Comparison of ENCODE assay signal across 14 mouse cellular contexts in the genomic region with DNA sequence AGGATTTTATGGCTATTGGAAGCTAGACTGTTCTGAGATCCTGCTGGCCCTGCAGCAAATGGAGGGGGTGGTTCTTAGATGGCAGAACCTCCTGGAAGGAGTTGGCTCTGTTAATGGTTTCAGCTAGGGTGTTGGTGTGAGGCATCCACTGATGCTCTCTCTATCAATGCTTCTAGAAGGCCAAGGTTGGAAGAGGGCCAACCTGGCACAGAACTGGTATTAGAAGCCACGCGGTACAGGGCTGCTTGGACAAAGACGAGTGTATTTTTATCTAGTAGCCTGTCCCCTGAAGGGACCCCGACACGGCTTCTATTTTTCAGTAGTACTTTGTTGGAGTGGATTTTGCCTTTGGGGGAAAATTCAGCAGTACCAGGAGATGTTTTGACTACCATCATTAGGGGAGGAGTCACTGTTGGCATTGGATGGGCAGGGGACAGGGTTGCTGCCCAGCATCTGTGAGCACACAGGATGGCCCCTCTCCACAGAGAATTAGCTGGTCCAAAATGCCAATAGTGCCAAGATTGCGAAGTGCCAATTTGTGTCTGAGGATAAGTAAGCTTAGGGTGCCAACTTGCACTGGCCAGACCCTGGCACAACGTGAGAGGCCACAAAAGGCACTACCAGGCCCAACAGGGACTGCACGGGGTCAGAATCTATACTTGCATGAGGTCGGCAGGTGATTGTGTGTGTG. TPM values are rescaled to one million over a fixed set of nuclear protein-coding genes. Genes with fewer than 3 reads are reported as not detected.
DNase-seq lines count a peak whose midpoint lies in the region; ATAC-seq and TF ChIP-seq lines count a peak whose summit lies in the region.
"Had no signal": no experiment of that assay in that cellular context is flagged by ENCODE, and none has a peak within 500 bp of the region (broad histone marks: within the 10 kb centered on the region; RNA-seq: fewer than 3 reads in every experiment).

No protein-coding gene starts in this region.

- H3K4me2 ChIP-seq in forebrain, embryonic 16.5 days (ENCODE audit: low read length), result no peak overlapping the region
- H3K4me2 ChIP-seq in forebrain, embryonic 12.5 days, result no peak overlapping the region
- H3K4me2 ChIP-seq: embryonic facial prominence, embryonic 13.5 days; liver, embryonic 13.5 days; stomach, embryonic 15.5 days had no signal

- 61% methylated on average over 9 of the region's 9 CpGs for WGBS in forebrain, embryonic 16.5 days
- 93% methylated on average over 9 of the region's 9 CpGs for WGBS in forebrain, embryonic 12.5 days

- TF ChIP-seq POLR2A in brain, embryonic 14.5 days (IDR thresholded peaks at IDR 0.05; ENCODE audit: borderline replicate concordance, extremely low read depth, insufficient read depth, insufficient read length, poor library complexity, severe bottlenecking), result no peak

- H3K9me3 ChIP-seq in forebrain, embryonic 16.5 days (ENCODE audit: control insufficient read depth, low read length), result no peaks in the 10 kb centered on the region
- H3K9me3 ChIP-seq in forebrain, embryonic 12.5 days, result no peaks in the 10 kb centered on the region
- H3K9me3 ChIP-seq: embryonic facial prominence, embryonic 13.5 days; liver, embryonic 13.5 days; stomach, embryonic 15.5 days had no signal

- no peak overlapping the region for H3K4me3 ChIP-seq in forebrain, embryonic 16.5 days (replicated peaks; ENCODE audit: low read length)
- H3K4me3 ChIP-seq in forebrain, embryonic 12.5 days (replicated peaks), result no peak overlapping the region
- H3K4me3 ChIP-seq: embryonic facial prominence, embryonic 13.5 days; liver, embryonic 13.5 days; stomach, embryonic 15.5 days had no signal

- ATAC-seq in forebrain, embryonic 16.5 days, result peak; percentile 65; the same call in 1 of the 2 replicates
- ATAC-seq in forebrain, embryonic 12.5 days (ENCODE audit: low FRiP score), result no peak

- TF ChIP-seq CTCF in brain, embryonic 14.5 days (IDR thresholded peaks at IDR 0.05; ENCODE audit: borderline replicate concordance, extremely low read depth, insufficient read depth, insufficient read length), result no peak

- intact Hi-C loops in left cerebral cortex, postnatal 4 days (cut with DNase I), result no loop called here
- intact Hi-C loops in left cerebral cortex, postnatal 25 days (cut with DNase I), result loop anchor here (10.0 kb wide), 1 partner anchor 668 kb away; no protein-coding TSS in a partner anchor

- no peaks in the 10 kb centered on the region for H3K36me3 ChIP-seq in forebrain, embryonic 16.5 days (ENCODE audit: control insufficient read depth, insufficient read depth)
- H3K36me3 ChIP-seq in forebrain, embryonic 12.5 days (replicated peaks), result no peaks in the 10 kb centered on the region
- H3K36me3 ChIP-seq: embryonic facial prominence, embryonic 13.5 days; liver, embryonic 13.5 days; stomach, embryonic 15.5 days had no signal

- DNase-seq in left cerebral cortex, postnatal 4 days, result peak; percentile 87
- DNase-seq in left cerebral cortex, postnatal 25 days (ENCODE audit: low spot score in 2 of 2), result no peak
- peak; percentile 45 for DNase-seq in brain, embryonic 14.5 days (ENCODE audit: low read depth)
- peak; percentile 89 to 91 for DNase-seq in cerebellum, postnatal 14 days
- DNase-seq in urinary bladder, adult 18-20 months (ENCODE audit: low spot score in 2 of 2), result no peak
- DNase-seq: kidney, adult 8-10 months; liver, embryonic 13.5 days; lung, postnatal 36 days had no signal

- H3K4me1 ChIP-seq in forebrain, embryonic 16.5 days (replicated peaks; ENCODE audit: control insufficient read depth, insufficient read depth, low read length), result peaks cover 2% of the 10 kb centered on the region; the same call in 1 of the 2 replicates
- H3K4me1 ChIP-seq in forebrain, embryonic 12.5 days, result no peaks in the 10 kb centered on the region
- H3K4me1 ChIP-seq: liver, embryonic 13.5 days had no signal

- H3K9ac ChIP-seq in forebrain, embryonic 16.5 days (replicated peaks; ENCODE audit: low read depth, low read length), result no peak overlapping the region
- no peak overlapping the region for H3K9ac ChIP-seq in forebrain, embryonic 12.5 days
- H3K9ac ChIP-seq: embryonic facial prominence, embryonic 13.5 days; liver, embryonic 13.5 days; stomach, embryonic 15.5 days had no signal

- H3K27me3 ChIP-seq in forebrain, embryonic 16.5 days (replicated peaks; ENCODE audit: control insufficient read depth, insufficient read depth, low read length), result no peaks in the 10 kb centered on the region
- H3K27me3 ChIP-seq in forebrain, embryonic 12.5 days, result no peaks in the 10 kb centered on the region
- H3K27me3 ChIP-seq: embryonic facial prominence, embryonic 13.5 days; liver, embryonic 13.5 days; stomach, embryonic 15.5 days had no signal

- H3K27ac ChIP-seq in forebrain, embryonic 16.5 days (ENCODE audit: low read length), result no peak overlapping the region
- H3K27ac ChIP-seq in forebrain, embryonic 12.5 days, result no peak overlapping the region
- H3K27ac ChIP-seq: embryonic facial prominence, embryonic 13.5 days; liver, embryonic 13.5 days; stomach, embryonic 15.5 days had no signal

RNA-seq across cellular contexts. Expression of gene Sptssb, which starts 43.2 kb away (rescaled TPM):
- polyA plus RNA-seq in forebrain, embryonic 16.5 days (2015; fragmentation: Nextera tagmentation; extraction: Ambion mirVana), result 0.18 and 0.40 TPM in 2 replicates
- 0.17 TPM in 1 of 2 replicates, not detected in the other for polyA plus RNA-seq in forebrain, embryonic 12.5 days (2016; fragmentation: Nextera tagmentation; extraction: Ambion mirVana)
- total RNA-seq in left cerebral cortex, postnatal 4 days (2021), result 1 to 10 TPM in 1 of 2 experiments, under 1 TPM in 1; 0.30 to 1.6 TPM
- total RNA-seq in left cerebral cortex, postnatal 25 days (2021), result 1 to 10 TPM; 3.1 to 5.7 TPM
- 0.31 and 0.42 TPM in 2 replicates for polyA plus RNA-seq in brain, embryonic 14.5 days (2012; rRNA removed)
- total RNA-seq: granulocyte monocyte progenitor cell, adult 5-6 weeks; hematopoietic stem cell, adult 5-6 weeks had no signal

Comparison
In these comparisons a context has a peak if more than half of its experiments do, and no peak if none do; other contexts are left out.
1. DNase-seq: peak in left cerebral cortex, postnatal 4 days (single experiment), brain, embryonic 14.5 days (single experiment) and cerebellum, postnatal 14 days (2 of 2); none in left cerebral cortex, postnatal 25 days (0 of 2) and urinary bladder, adult 18-20 months (0 of 2).